Mouse (Mus musculus) heart, adult 2 months (tissue): ENCODE measurements around the gene Apbb1.

Experiments used
- CTCF ChIP-seq: fragments of 200-600 bp; IDR thresholded peaks from 2 replicates; pipeline ENCODE4 v1.8.1; 2022; ENCODE audit warnings: antibody characterized with exemption, mild to moderate bottlenecking, moderate library complexity
- POLR2A ChIP-seq: fragments of 200-500 bp; IDR thresholded peaks from 2 replicates; pipeline ENCODE4 v1.6.1; 2011; ENCODE audit warnings: mild to moderate bottlenecking, low read depth, low read length, control low read depth; ENCODE audit not compliant: insufficient read depth

GRCm38 (mm10) chr7:105574537-105574936 lies 6.9 kb downstream of the Apbb1 start:
- no peak for TF ChIP-seq CTCF
- TF ChIP-seq POLR2A: no peak
